Mouse (Mus musculus): ENCODE measurements at regions not wholly inside any gene's neighbourhood (a gene's known extent, or its start where the extent isn't known, plus 50 kb on each side); places are given as distances from the start of the nearest gene placed in this dataset.

DNA sequence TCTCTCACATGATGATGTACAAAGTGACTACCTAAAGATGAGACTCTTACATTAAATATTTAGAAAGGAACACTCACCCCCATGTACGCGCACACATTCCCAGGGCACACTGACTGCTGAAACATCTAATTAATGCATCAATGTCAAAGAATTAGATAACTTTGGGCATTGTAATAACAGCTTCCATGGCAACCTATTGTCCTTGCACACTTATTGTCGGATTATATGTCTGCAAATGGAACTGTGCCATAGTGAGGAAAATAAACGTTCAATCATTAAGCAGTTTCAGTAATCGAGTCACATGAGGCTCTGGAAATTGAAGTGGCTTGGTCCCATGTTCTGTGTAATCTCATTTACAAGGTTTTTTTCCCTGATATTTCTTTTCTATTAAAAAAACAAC is 360.0 kb downstream of the Galc start:
- TF ChIP-seq GATA1 (IDR thresholded peaks at IDR 0.05; ENCODE audit: borderline replicate concordance, low read length) (no peak), FLI1 (IDR thresholded peaks at IDR 0.05; ENCODE audit: low read length) (no peak)
